Mouse (Mus musculus): ENCODE measurements around the gene Npas3. TPM values are rescaled to one million over a fixed set of nuclear protein-coding genes. Genes with fewer than 3 reads are reported as not detected.

Npas3 gene
- polyA plus RNA-seq, 1 experiment = 0.01 TPM

DNA sequence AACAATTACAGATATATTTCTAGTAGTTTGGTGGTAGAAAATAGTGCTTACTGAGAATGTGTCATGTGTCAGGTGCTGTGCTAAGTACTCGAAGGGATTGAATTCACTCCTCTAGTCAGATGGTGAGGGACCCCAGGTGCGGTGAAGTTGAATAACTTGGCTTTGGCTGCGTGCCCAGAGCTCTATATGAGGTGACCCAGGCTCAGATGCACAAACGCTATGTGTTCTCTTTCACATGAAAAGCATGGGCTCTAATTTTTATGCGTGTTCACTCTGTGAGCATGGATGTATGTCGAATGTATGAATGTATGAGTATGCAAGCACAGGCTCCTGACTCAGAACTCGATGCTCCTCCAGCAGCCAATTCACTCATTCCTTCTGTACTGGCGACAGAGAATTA lies 199.0 kb downstream of the Npas3 start:
- no peak overlapping the region for H3K4me3 ChIP-seq (ENCODE audit: insufficient read depth, poor library complexity, severe bottlenecking)
- H3K27me3 ChIP-seq (ENCODE audit: control insufficient read depth, insufficient read depth, insufficient read length) = no peaks in the 10 kb centered on the region
- no peaks in the 10 kb centered on the region for H3K36me3 ChIP-seq (ENCODE audit: control insufficient read depth, insufficient read depth)
- no peaks in the 10 kb centered on the region for H3K79me2 ChIP-seq (ENCODE audit: control insufficient read depth, insufficient read depth)
- TF ChIP-seq USF1 (IDR thresholded peaks at IDR 0.05; ENCODE audit: low read depth) (no peak), MYOG (IDR thresholded peaks at IDR 0.05; ENCODE audit: control insufficient read depth, extremely low read depth, insufficient read length) (no peak), MYOD1 (IDR thresholded peaks at IDR 0.05; ENCODE audit: control insufficient read depth, insufficient read length, low read depth) (no peak), CTCF (IDR thresholded peaks at IDR 0.05; ENCODE audit: control insufficient read depth, insufficient read depth, insufficient read length) (no peak), CEBPB (IDR thresholded peaks at IDR 0.05; ENCODE audit: low read depth) (no peak), FOSL1 (IDR thresholded peaks at IDR 0.05; ENCODE audit: insufficient read depth, low read length, poor library complexity, severe bottlenecking) (no peak), MAX (IDR thresholded peaks at IDR 0.05) (no peak)
- no peak overlapping the region for H3ac ChIP-seq (ENCODE audit: control insufficient read depth, insufficient read length, low read depth)
- H3K79me3 ChIP-seq (ENCODE audit: low read depth) = no peaks in the 10 kb centered on the region

DNA sequence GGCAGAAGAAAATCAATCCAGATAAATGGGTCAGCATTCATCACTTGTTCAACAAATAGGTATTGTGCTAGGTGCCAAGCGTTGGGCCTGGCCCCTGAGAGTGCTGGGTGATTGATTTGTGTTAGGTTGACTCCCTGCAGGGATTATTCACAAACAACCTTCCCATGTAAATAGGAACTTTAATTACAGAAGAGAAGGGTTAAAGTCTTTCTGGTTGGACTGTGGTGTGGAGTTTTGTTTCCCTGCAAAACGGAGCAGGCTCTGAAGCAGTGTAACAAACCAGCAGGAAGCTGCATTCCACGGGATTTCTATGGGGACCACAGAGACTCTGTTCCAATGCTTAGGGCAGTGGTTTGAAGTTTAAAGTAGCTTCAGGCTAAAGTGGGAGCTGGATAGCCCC lies 199.6 kb downstream of the Npas3 start:
- TF ChIP-seq CEBPB (IDR thresholded peaks at IDR 0.05; ENCODE audit: low read depth) (no peak), USF1 (IDR thresholded peaks at IDR 0.05; ENCODE audit: low read depth) (no peak), FOSL1 (IDR thresholded peaks at IDR 0.05; ENCODE audit: insufficient read depth, low read length, poor library complexity, severe bottlenecking) (no peak), MYOD1 (IDR thresholded peaks at IDR 0.05; ENCODE audit: control insufficient read depth, insufficient read length, low read depth) (no peak), MYOG (IDR thresholded peaks at IDR 0.05; ENCODE audit: control insufficient read depth, extremely low read depth, insufficient read length) (no peak), CTCF (IDR thresholded peaks at IDR 0.05; ENCODE audit: control insufficient read depth, insufficient read depth, insufficient read length) (no peak), MAX (IDR thresholded peaks at IDR 0.05) (no peak)
- Histone ChIP-seq H3K27me3 (ENCODE audit: control insufficient read depth, insufficient read depth, insufficient read length) (no peaks in the 10 kb centered on the region), H3K79me2 (ENCODE audit: control insufficient read depth, insufficient read depth) (no peaks in the 10 kb centered on the region), H3ac (ENCODE audit: control insufficient read depth, insufficient read length, low read depth) (no peak overlapping the region), H3K36me3 (ENCODE audit: control insufficient read depth, insufficient read depth) (no peaks in the 10 kb centered on the region), H3K79me3 (ENCODE audit: low read depth) (no peaks in the 10 kb centered on the region), H3K4me3 (ENCODE audit: insufficient read depth, poor library complexity, severe bottlenecking) (no peak overlapping the region)

- Histone ChIP-seq H3K79me3 (ENCODE audit: low read depth) (no peaks in the 10 kb centered on the region), H3K36me3 (ENCODE audit: control insufficient read depth, insufficient read depth) (no peaks in the 10 kb centered on the region), H3K27me3 (ENCODE audit: control insufficient read depth, insufficient read depth, insufficient read length) (no peaks in the 10 kb centered on the region), H3K79me2 (ENCODE audit: control insufficient read depth, insufficient read depth) (no peaks in the 10 kb centered on the region), H3K4me3 (ENCODE audit: insufficient read depth, poor library complexity, severe bottlenecking) (no peak overlapping the region), H3ac (ENCODE audit: control insufficient read depth, insufficient read length, low read depth) (no peak overlapping the region)
- TF ChIP-seq CTCF (IDR thresholded peaks at IDR 0.05; ENCODE audit: control insufficient read depth, insufficient read depth, insufficient read length) (no peak), MYOG (IDR thresholded peaks at IDR 0.05; ENCODE audit: control insufficient read depth, extremely low read depth, insufficient read length) (no peak), CEBPB (IDR thresholded peaks at IDR 0.05; ENCODE audit: low read depth) (no peak), MAX (IDR thresholded peaks at IDR 0.05) (no peak), MYOD1 (IDR thresholded peaks at IDR 0.05; ENCODE audit: control insufficient read depth, insufficient read length, low read depth) (no peak), USF1 (IDR thresholded peaks at IDR 0.05; ENCODE audit: low read depth) (no peak), FOSL1 (IDR thresholded peaks at IDR 0.05; ENCODE audit: insufficient read depth, low read length, poor library complexity, severe bottlenecking) (no peak)
Measured at GRCm38 (mm10) chr12:53467549-53467948, 219.1 kb downstream of the Npas3 start.

DNA sequence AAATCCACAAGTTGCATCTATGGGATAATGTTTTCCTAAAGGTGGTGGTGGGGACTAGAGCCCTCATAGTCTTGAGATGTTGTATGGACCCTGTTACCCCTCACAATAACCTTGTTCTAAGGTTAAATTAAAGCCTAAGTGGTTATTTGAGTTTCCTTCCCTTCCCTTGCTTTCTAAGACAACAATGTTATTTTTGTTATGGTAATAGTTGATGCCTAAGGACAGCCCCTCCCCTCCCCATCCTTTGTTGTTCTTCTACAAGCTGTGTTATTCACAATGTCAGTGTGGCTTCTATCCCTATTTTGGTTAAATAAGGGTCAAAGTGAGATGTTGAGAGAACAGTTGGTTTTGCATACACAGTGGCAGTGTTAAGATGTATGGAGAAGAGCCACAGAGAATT lies 226.0 kb downstream of the Npas3 start:
- no peak overlapping the region for H3ac ChIP-seq (ENCODE audit: control insufficient read depth, insufficient read length, low read depth)
- TF ChIP-seq CEBPB (IDR thresholded peaks at IDR 0.05; ENCODE audit: low read depth) (no peak), FOSL1 (IDR thresholded peaks at IDR 0.05; ENCODE audit: insufficient read depth, low read length, poor library complexity, severe bottlenecking) (no peak)
- H3K36me3 ChIP-seq (ENCODE audit: control insufficient read depth, insufficient read depth) = no peaks in the 10 kb centered on the region
- no peaks in the 10 kb centered on the region for H3K79me3 ChIP-seq (ENCODE audit: low read depth)
- H3K4me3 ChIP-seq (ENCODE audit: insufficient read depth, poor library complexity, severe bottlenecking) = no peak overlapping the region
- H3K27me3 ChIP-seq (ENCODE audit: control insufficient read depth, insufficient read depth, insufficient read length) = no peaks in the 10 kb centered on the region
- no peaks in the 10 kb centered on the region for H3K79me2 ChIP-seq (ENCODE audit: control insufficient read depth, insufficient read depth)

GRCm38 (mm10) chr12:53484924-53485323 lies 236.4 kb downstream of the Npas3 start:
- no peaks in the 10 kb centered on the region for H3K36me3 ChIP-seq (ENCODE audit: control insufficient read depth, insufficient read depth)
- no peak overlapping the region for H3K4me3 ChIP-seq (ENCODE audit: insufficient read depth, poor library complexity, severe bottlenecking)
- no peaks in the 10 kb centered on the region for H3K79me3 ChIP-seq (ENCODE audit: low read depth)
- H3K27me3 ChIP-seq (ENCODE audit: control insufficient read depth, insufficient read depth, insufficient read length) = no peaks in the 10 kb centered on the region
- TF ChIP-seq MYOG (IDR thresholded peaks at IDR 0.05; ENCODE audit: control insufficient read depth, extremely low read depth, insufficient read length) (no peak), MYOD1 (IDR thresholded peaks at IDR 0.05; ENCODE audit: control insufficient read depth, insufficient read length, low read depth) (no peak), CEBPB (IDR thresholded peaks at IDR 0.05; ENCODE audit: low read depth) (no peak), FOSL1 (IDR thresholded peaks at IDR 0.05; ENCODE audit: insufficient read depth, low read length, poor library complexity, severe bottlenecking) (no peak), CTCF (IDR thresholded peaks at IDR 0.05; ENCODE audit: control insufficient read depth, insufficient read depth, insufficient read length) (no peak), MAX (IDR thresholded peaks at IDR 0.05) (no peak), USF1 (IDR thresholded peaks at IDR 0.05; ENCODE audit: low read depth) (no peak)
- no peaks in the 10 kb centered on the region for H3K79me2 ChIP-seq (ENCODE audit: control insufficient read depth, insufficient read depth)
- H3ac ChIP-seq (ENCODE audit: control insufficient read depth, insufficient read length, low read depth) = no peak overlapping the region

DNA sequence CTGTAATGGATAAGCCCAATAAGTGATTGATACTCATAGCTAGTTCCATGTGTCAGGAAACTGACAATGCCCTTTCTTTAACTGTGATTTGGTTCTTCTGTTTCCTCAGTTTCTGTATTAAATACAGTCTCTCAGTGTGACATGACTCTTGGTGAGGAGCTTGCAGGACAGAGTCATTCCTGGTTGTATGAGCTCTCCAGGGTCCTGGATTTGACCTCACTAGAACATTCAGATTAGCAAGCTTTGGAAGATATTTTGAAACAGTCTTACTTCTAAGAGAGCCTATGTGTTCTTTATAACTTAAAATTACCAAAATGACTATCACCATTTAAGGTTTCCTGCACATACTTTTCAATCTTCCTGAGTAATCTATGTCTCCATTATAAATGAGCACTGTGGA lies 247.9 kb downstream of the Npas3 start:
- Histone ChIP-seq H3K27me3 (ENCODE audit: control insufficient read depth, insufficient read depth, insufficient read length) (no peaks in the 10 kb centered on the region), H3ac (ENCODE audit: control insufficient read depth, insufficient read length, low read depth) (no peak overlapping the region), H3K79me3 (ENCODE audit: low read depth) (no peaks in the 10 kb centered on the region), H3K4me3 (ENCODE audit: insufficient read depth, poor library complexity, severe bottlenecking) (no peak overlapping the region), H3K79me2 (ENCODE audit: control insufficient read depth, insufficient read depth) (no peaks in the 10 kb centered on the region), H3K36me3 (ENCODE audit: control insufficient read depth, insufficient read depth) (no peaks in the 10 kb centered on the region)
- no peak for TF ChIP-seq FOSL1 (IDR thresholded peaks at IDR 0.05; ENCODE audit: insufficient read depth, low read length, poor library complexity, severe bottlenecking)
- TF ChIP-seq CTCF (IDR thresholded peaks at IDR 0.05; ENCODE audit: control insufficient read depth, insufficient read depth, insufficient read length) = no peak
- TF ChIP-seq CEBPB (IDR thresholded peaks at IDR 0.05; ENCODE audit: low read depth) = no peak
- TF ChIP-seq MYOD1 (IDR thresholded peaks at IDR 0.05; ENCODE audit: control insufficient read depth, insufficient read length, low read depth) = no peak
- TF ChIP-seq MYOG (IDR thresholded peaks at IDR 0.05; ENCODE audit: control insufficient read depth, extremely low read depth, insufficient read length) = no peak
- TF ChIP-seq MAX (IDR thresholded peaks at IDR 0.05) = no peak
- no peak for TF ChIP-seq USF1 (IDR thresholded peaks at IDR 0.05; ENCODE audit: low read depth)

Measured in C2C12 (cell line).